12 mouse cellular contexts compared by ENCODE assay signal in the genomic region with DNA sequence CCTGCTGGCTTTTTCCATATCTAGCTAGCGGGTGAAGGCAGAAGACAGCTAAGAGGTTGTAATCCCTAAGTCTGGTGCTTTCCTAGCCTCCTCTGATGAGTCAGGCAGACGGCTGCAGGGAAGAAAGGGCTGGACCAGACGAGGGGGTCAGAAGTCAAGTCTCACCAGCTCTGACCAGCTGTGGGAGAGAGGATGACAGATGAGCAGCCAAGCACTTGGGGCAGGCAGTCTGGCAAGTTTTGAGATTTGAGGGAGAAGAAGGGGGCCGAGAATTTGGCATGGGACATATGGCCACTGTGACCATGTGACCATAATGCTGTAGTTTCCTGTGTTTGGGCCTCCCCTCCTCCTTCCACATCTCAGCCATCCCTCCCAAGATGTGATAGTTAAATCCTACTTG. TPM values are rescaled to one million over a fixed set of nuclear protein-coding genes. Genes with fewer than 3 reads are reported as not detected.
A peak's percentile ranks its signal among the peaks of the same experiment; 100 is the strongest.
DNase-seq lines count a peak whose midpoint lies in the region; ATAC-seq lines count a peak whose summit lies in the region.
"Had no signal": no experiment of that assay in that cellular context is flagged by ENCODE, and none has a peak within 500 bp of the region (broad histone marks: within the 10 kb centered on the region; RNA-seq: fewer than 3 reads in every experiment).

No protein-coding gene starts in this region.

- WGBS in liver, embryonic 13.5 days (ENCODE audit: insufficient replicate concordance), result 66% methylated on average over 4 of the region's 4 CpGs
- WGBS in intestine, embryonic 16.5 days, result 28% methylated on average over 4 of the region's 4 CpGs
- WGBS in stomach, embryonic 15.5 days, result 38% methylated on average over 4 of the region's 4 CpGs

- no peak overlapping the region for H3K4me3 ChIP-seq in liver, embryonic 13.5 days (replicated peaks)
- H3K4me3 ChIP-seq in intestine, embryonic 16.5 days (ENCODE audit: low read length), result no peak overlapping the region
- H3K4me3 ChIP-seq in stomach, embryonic 15.5 days (replicated peaks), result no peak overlapping the region

- H3K4me2 ChIP-seq in liver, embryonic 13.5 days, result peak overlapping the region; percentile 38; the same call in 1 of the 2 replicates
- H3K4me2 ChIP-seq in intestine, embryonic 16.5 days (ENCODE audit: low read depth, low read length), result no peak overlapping the region
- H3K4me2 ChIP-seq in stomach, embryonic 15.5 days, result no peak overlapping the region

- H3K9ac ChIP-seq in liver, embryonic 13.5 days, result peak overlapping the region; percentile 37; the same call in 1 of the 2 replicates
- H3K9ac ChIP-seq in intestine, embryonic 16.5 days (ENCODE audit: low read depth, low read length), result no peak overlapping the region
- no peak overlapping the region for H3K9ac ChIP-seq in stomach, embryonic 15.5 days

- H3K4me1 ChIP-seq in liver, embryonic 13.5 days (replicated peaks), result peaks cover 50% of the 10 kb centered on the region
- peaks cover 9% of the 10 kb centered on the region; the same call in 1 of the 2 replicates for H3K4me1 ChIP-seq in intestine, embryonic 16.5 days (ENCODE audit: control insufficient read depth, insufficient read depth, low read length)
- peaks cover 15% of the 10 kb centered on the region for H3K4me1 ChIP-seq in stomach, embryonic 15.5 days

- H3K36me3 ChIP-seq in liver, embryonic 13.5 days, result no peaks in the 10 kb centered on the region
- no peaks in the 10 kb centered on the region for H3K36me3 ChIP-seq in intestine, embryonic 16.5 days (ENCODE audit: control insufficient read depth, insufficient read depth, low read length)
- no peaks in the 10 kb centered on the region for H3K36me3 ChIP-seq in stomach, embryonic 15.5 days
- H3K36me3 ChIP-seq: G1E had no signal

- peak overlapping the region; percentile 80 for H3K27ac ChIP-seq in liver, embryonic 13.5 days
- H3K27ac ChIP-seq in intestine, embryonic 16.5 days (ENCODE audit: low read length), result no peak overlapping the region
- H3K27ac ChIP-seq in stomach, embryonic 15.5 days, result no peak overlapping the region
- H3K27ac ChIP-seq: hindbrain, postnatal 0 days; macrophage had no signal

- no peak for ATAC-seq in liver, embryonic 13.5 days (ENCODE audit: low read depth)
- peak; percentile 67 for ATAC-seq in intestine, embryonic 16.5 days
- ATAC-seq in stomach, embryonic 15.5 days (ENCODE audit: insufficient read depth, low FRiP score, low read depth), result peak; percentile 73

- no peaks in the 10 kb centered on the region; the same call in 1 of the 2 replicates for H3K9me3 ChIP-seq in liver, embryonic 13.5 days (replicated peaks)
- H3K9me3 ChIP-seq in intestine, embryonic 16.5 days (ENCODE audit: control insufficient read depth, low read length), result no peaks in the 10 kb centered on the region
- H3K9me3 ChIP-seq in stomach, embryonic 15.5 days, result no peaks in the 10 kb centered on the region

- no peaks in the 10 kb centered on the region for H3K27me3 ChIP-seq in liver, embryonic 13.5 days
- H3K27me3 ChIP-seq in intestine, embryonic 16.5 days (replicated peaks; ENCODE audit: control insufficient read depth, insufficient read depth, low read length), result no peaks in the 10 kb centered on the region
- H3K27me3 ChIP-seq in stomach, embryonic 15.5 days (replicated peaks), result no peaks in the 10 kb centered on the region

- DNase-seq in embryo, embryonic 10 days (ENCODE audit: low spot score), result peak; percentile 78
- DNase-seq in embryo, embryonic 11 days, result no peak
- no peak for DNase-seq in liver, embryonic 13.5 days
- no peak for DNase-seq in liver
- DNase-seq in gastrocnemius, postnatal 10 days, result no peak
- no peak for DNase-seq in layer of hippocampus, adult 9-11 months
- DNase-seq: thymus, postnatal 36 days had no signal

RNA-seq across cellular contexts. Expression of a gene that starts 42.5 kb away (rescaled TPM):
- 27.5 and 28.8 TPM in 2 replicates for polyA plus RNA-seq in liver, embryonic 13.5 days (2015; fragmentation: Nextera tagmentation; extraction: Ambion mirVana)
- 14.8 and 14.9 TPM in 2 replicates for polyA plus RNA-seq in intestine, embryonic 16.5 days (2015; fragmentation: Nextera tagmentation; extraction: Ambion mirVana)
- polyA plus RNA-seq in stomach, embryonic 15.5 days (2015; fragmentation: Nextera tagmentation; extraction: Ambion mirVana), result 21.5 and 22.0 TPM in 2 replicates
- total RNA-seq in gastrocnemius, postnatal 10 days (2021), result 10 to 100 TPM; 25.2 to 35.3 TPM
